Mouse (Mus musculus): Measurements from ENCODE around the gene Pex14.

The Pex14 gene

DNA sequence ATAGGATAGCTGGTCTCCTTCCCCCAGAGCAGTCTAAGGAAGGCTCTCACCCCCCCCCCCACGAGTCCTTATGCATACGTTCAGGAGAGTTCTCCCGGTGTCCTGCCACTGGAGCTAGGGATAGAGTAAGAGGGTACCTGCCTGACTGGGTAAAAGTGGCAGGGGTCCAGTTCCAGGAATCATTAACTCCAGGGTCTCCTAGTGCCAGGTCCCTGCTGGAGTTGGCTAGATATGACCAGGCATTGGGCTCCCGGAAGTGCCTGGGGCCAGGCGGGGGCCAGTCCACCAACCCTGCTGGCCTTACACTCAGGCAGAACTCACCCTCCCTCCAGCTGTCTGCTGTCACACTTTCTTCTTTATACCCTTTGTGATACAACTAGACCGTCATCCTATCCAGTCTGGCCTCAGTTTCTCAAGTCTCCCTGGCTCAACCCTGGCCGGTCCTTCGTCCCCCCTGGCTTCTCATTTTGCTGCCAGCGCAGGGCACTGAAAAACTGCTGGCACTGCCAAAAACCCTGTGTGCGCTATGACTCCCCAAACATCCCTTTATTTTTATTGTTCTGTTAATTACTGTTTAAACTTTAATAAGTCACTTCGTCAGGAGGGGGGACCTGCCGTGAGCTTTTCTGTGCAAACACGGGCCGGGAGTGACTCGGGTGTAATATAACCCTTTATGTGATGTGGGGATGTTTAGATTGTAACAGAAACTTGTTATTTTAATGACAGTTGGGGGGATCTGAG is 180.8 kb downstream of the Pex14 start:
- no peak for DNase-seq (ENCODE audit: low spot score)

DNA sequence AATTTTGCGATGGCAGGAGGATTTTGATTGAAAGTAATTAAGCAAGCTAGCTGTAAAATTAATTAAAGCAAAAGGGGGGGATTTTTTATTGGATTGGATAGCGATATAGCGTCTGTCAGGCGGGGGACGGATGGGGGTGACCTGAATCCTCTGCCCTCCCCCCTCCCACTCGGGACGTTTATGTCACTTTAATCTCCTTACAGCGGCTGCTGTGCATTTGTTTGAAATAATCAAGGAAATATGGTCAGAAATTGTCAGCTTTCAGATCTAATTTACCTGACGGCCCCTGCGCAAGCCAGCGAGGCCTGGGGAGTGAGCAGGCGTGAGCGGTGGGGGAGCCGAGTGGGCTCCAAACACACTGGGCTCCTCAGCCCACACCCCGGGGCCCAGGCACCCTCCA is 183.8 kb downstream of the Pex14 start:
- no peak for DNase-seq (ENCODE audit: low spot score)

DNA sequence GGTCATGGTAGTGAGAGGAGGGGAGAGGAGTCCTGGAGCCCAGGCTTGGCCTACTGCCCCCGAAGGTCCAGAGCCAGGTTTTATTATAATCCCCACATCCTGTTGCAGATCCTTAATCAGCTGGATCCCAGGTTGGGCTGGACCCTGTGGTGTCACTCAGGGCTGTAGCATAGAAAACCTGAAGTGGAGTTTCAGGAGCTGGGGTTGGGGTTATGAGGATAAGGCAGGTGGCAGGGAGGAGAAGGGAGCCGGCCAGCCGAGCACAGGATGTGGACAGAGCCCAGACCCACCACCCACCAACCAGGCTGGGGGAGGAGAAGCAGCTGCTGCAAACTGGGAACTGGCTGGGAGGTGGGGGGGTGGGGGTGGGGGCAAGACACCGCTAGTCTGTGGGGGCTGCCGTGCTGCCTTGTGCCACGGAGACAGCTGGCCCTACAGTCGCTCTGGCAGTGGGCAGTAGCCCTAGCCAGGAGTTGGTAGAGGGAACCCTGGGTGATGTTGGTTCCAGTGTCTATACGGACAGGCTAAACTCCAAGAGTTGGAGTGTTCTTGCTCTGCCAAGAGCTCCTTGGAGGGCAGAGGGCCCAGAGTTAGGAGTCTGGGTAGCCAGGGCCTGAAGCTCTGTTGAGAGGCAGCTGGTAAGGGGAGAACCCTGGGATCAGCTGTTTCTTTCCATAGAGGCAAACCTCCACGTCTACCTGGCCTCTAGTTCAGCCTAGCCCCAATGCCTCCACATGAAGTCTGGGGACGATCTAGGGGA is 184.6 kb downstream of the Pex14 start:
- no peak for DNase-seq (ENCODE audit: low spot score)

DNA sequence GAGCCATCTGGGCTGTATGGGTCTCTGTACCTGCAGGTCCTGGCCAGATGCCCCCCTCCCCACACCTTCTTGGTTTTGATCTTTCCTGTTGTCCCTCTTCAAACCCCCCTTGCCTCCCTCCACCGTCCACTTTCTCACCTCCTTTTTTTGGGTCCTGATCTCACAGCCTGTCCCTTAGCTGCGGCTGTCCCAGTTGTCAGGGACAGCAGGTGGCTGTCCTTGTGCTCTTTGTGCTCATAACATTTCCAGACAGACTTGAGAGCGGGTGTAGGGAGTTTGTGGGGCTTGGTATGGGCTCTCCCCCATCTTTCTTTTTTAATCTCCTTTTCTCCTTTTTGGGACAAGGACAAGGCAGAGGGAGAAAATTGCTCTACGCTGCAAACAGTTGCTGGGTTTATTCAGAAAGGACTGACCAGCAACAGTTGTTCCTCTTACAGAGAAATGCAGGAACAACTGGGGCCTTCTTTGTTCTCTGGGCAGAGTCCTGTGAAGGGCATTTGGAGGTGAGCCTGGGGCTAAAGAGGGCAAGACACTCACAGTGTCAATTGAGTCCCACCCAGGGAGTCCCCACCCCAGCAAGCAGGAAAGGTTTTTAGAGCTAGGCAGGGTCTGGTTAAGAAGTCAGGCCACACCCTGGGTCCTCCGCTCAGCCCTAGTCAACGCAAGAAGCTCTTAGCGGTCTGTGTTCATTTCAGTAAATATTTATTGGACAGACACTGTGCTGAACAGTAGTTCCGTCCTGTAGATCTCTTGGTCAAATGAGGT is 186.7 kb downstream of the Pex14 start:
- no peak for DNase-seq (ENCODE audit: low spot score)

DNA sequence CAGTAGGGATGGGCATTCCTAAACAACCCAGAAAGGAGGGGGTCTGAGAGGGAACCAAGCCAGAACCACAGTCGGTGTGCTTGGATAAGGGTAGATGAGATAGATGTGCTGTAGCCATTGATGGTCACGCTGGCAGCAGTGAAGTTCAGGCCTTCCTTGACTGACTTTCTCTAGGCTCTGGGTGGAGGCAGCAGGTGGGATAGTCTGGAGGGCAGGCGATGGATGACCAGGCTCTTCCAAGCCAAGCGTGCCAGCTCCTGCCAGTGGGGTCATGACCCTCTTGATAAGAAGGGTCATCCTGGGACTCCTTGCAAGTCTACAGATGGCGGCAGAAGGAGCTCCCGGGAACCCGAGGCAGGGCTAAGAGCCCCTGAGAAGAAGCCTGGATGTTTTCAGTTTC is 187.5 kb downstream of the Pex14 start:
- no peak for DNase-seq (ENCODE audit: low spot score)
